Mouse (Mus musculus) c-Kit-positive CD71-positive TER-119-negative erythroid progenitor cells, embryonic 14.5 days (primary cell): ENCODE measurements around the gene Stk39.
A peak's percentile ranks its signal among the peaks of the same experiment; 100 is the strongest.

Experiments
- DNase-seq: peaks from one replicate; pipeline ENCODE4 v3.0.0-alpha.2; 2013; ENCODE audit warnings: low read depth

Stk39 gene

GRCm38 (mm10) chr2:68471759-68472550 lies at the start of gene Stk39:
Gene Stk39, minus strand, starts transcription at chr2:68472268.
- peak; percentile 17 for DNase-seq

GRCm38 (mm10) chr2:68515409-68515808 lies 43.3 kb upstream of the Stk39 start:
- DNase-seq = no peak

GRCm38 (mm10) chr2:68503202-68503601 lies 31.1 kb upstream of the Stk39 start:
- DNase-seq = no peak

DNA sequence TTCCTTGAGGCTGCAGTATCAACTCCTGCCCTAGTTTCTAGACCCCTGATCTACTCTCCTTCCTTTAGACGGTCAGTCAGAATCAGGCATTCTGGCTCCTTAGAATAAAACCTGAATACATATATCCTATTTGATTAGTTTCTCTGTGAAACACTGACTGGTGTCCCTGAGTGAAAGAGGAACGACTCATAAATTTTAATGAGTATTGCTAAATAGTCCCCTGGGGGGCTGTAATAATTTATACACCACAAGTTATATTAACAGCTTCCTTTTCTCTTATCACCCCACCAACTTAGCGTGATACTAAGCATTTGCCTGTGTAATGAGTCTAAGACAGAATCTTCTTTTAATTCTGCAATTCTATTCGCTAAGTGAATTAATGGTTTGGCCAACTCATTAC lies 30.7 kb upstream of the Stk39 start:
- DNase-seq = no peak

GRCm38 (mm10) chr2:68502236-68502635 lies 30.2 kb upstream of the Stk39 start:
- DNase-seq = no peak

- no peak for DNase-seq
Measured at GRCm38 (mm10) chr2:68486275-68486674, 14.2 kb upstream of the Stk39 start.

DNA sequence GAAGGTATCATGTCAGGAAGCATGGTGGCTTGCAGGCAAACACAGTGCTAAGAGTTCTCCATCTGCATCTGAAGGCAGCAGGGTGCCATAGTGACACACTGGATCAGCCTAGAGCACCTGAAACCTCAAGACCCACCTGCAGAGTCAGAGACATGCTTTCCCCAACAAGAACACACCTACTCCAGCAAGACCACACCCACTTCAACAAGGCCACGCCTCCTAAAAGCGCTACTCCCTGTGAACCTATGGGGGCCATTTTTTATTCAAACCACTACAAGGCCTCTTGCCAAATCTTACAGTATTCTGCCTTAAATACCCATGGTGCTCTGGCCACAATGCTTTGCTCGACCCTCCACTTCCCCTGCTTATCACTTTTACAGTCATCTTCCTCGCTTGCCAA lies 13.1 kb upstream of the Stk39 start:
- DNase-seq = no peak

- no peak for DNase-seq
Measured at GRCm38 (mm10) chr2:68482896-68483295, 10.8 kb upstream of the Stk39 start.

- DNase-seq = no peak
Measured at GRCm38 (mm10) chr2:68479823-68480222, 7.8 kb upstream of the Stk39 start.

GRCm38 (mm10) chr2:68472921-68473320 lies 853 bp upstream of the Stk39 start:
- DNase-seq = no peak

GRCm38 (mm10) chr2:68472551-68472910 lies 463 bp upstream of the Stk39 start:
- no peak for DNase-seq

DNA sequence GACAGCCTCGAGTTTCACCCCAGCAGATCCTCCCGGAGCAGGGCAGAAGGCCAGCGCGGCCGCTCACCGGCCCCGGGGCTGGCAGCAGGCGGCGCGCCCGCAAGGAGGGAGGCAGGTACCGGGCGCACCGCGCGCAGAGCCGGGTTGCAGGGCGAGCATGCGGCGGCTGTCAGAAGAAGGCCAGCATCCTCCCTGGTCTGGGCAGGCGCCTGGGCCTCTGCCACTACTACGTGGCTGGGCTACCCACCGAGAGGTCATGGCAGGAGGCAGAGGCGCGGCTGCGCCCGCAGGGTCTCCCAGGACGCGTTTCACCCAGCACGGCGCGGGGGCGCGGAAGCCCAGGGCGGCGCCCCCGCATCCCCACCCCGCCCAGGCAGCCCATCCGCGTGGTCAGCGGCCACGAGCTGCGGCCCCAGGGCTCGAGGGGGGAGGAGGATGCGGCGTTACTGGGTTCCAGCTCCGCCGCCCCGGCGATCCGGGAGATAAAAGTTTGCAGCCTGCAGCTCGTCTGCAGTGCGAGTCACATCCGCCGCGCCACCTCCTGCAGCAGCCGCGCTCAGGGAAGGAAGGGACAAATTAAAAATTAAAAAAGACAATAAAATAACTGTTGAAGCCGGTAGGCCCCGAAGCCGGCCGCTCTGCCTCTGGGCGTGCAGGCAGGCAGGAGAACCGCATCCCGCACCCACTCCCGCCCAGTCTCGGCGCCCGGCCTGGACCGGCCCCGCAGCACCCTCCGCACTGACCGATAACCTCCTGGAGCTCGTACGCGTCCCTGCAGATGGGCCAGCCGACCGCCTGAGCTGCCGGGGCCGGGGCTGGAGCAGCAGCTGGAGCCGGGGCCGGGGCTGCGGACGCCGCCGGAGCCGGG lies 943 bp downstream of the Stk39 start:
- DNase-seq = no peak

GRCm38 (mm10) chr2:68469491-68469890 lies 2.6 kb downstream of the Stk39 start:
- DNase-seq = no peak

GRCm38 (mm10) chr2:68468698-68469097 lies 3.4 kb downstream of the Stk39 start:
- no peak for DNase-seq

DNA sequence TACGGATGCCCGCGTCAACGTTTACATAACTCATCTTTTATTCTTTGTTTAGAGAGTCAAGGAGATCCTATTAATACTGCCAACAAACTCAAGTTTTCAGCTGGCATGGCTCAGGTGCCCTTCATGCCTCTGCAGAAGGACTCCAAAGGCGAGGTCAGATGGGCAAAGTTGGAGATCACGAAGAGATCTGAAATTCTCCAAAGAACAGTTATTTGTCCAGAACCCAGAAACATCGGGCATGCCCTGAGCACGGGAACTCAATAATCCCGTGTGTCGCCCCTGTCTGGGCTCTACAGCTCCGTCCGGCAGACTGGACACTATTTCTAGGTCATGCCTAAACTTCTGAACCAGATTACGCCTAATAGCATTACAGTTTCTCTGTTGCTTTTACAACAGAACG lies 3.8 kb downstream of the Stk39 start:
- no peak for DNase-seq

GRCm38 (mm10) chr2:68467085-68467978 lies 4.7 kb downstream of the Stk39 start:
- DNase-seq = no peak

DNA sequence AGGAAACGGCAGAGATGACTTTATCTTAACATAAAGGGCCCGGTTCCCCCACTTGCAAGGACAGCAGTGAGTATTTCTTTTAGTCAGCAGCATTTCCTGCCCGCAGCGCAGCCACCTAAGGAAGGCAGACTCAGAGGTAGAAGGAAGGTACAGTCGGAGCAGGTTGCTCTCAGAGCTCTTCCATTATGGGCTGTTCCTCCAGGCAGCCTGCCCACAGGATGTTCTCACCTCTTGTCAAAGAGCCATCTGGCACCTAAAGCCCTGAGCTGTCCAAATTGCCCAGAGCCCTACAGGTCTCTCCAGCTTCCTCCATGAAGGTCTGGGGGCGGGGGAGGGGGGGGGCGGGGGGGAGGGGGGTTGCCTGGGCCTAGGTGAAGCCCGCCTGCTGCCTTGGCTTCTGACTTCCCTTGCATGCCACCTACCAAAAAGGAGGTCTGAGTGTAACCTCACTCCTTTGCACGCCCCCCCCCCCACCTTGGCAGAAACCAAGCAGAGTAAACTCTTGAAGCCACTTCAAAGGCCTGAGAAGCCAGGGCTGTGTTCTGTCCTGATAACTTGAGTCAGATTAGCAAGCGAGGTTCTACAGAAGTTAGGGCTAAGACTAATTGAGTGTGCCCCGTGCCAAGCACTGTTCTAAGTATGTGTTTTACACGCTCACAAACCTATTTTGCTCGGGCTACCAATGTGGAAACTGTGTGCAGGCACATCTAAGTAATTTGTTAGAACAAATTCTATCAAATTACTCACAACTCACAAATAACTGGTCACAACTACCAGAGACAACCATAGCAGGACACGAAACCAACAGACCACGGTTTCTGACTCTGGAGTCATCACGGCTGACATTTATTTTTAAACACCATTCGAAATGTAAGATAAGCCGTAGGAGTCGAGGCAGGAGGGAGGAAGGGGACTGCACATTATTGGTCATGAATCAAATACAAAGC lies 5.7 kb downstream of the Stk39 start:
- DNase-seq = no peak

DNA sequence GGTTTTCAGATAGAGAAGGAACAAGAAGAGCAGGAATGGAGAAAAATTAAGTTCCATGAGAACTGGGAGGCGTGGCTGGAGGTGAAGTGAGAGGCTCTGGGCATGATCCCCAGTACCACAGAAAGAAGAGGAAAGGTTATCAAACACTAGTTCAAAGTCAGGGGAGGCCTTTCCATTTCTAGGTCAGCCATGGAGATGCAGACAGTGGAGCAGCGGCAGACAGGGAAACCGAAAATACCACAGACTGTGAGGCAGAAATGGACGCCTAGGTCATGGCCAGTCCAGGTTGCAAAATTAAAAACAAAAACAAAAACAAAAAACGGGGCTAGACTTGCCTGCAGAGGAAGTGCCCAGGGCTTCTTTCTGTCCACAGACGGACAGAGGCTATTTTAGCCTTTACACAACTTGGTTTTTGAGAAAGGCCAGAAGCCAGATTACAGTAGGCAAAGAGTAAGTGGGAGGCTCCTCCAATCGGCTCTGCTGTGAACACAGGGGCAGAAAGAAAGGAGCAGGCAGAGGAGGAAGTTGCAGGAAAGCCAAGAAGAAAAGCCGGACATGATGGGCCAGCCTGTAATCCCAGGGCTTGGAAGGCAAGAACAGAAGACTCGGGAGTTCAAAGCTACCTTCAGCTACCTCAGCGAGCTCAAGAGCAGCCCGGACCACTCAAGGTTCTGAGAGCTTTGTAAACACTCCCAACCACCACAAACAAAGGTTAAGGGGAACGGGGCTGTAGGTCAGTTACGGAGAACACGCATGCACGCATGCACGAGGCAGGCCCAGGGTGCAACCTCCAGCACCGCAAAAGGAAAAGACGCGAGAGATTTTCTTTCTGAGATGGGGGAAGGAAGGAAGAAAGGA lies 6.6 kb downstream of the Stk39 start:
- no peak for DNase-seq

GRCm38 (mm10) chr2:68464456-68464855 lies 7.6 kb downstream of the Stk39 start:
- no peak for DNase-seq

DNA sequence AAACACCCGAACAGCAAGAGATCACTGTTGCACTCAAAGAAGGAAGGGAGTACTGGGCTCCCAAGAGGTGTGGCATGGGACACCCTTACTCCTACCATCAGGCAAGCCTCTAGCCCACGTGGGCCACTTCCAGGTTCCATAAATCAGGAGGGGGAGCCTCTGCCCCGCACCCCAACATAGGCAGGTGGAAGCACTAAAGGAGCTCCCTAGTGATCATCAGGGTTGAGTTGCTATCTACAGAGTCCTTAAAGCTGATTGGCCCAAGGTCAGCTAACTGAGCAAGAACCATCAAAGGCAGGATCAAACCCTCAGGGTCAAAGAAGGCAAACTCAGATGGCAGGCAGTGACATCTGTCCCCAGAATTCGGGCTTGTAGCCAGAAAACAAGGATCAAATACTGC lies 8.3 kb downstream of the Stk39 start:
- DNase-seq = no peak
